Comparison of ENCODE assay signal across 24 mouse cellular contexts in genomic region chr9:43241291-43241690, GRCm38 (mm10). TPM values are rescaled to one million over a fixed set of nuclear protein-coding genes. Genes with fewer than 3 reads are reported as not detected.
DNase-seq lines count a peak whose midpoint lies in the region; ATAC-seq and TF ChIP-seq lines count a peak whose summit lies in the region.
"Had no signal": no experiment of that assay in that cellular context is flagged by ENCODE, and none has a peak within 500 bp of the region (broad histone marks: within the 10 kb centered on the region; RNA-seq: fewer than 3 reads in every experiment).

No protein-coding gene starts in this region.

- no peaks in the 10 kb centered on the region for H3K27me3 ChIP-seq in limb, embryonic 14.5 days (ENCODE audit: control insufficient read depth, insufficient read depth, low read length)
- H3K27me3 ChIP-seq in liver, embryonic 16.5 days (ENCODE audit: control insufficient read depth, insufficient read depth, low read depth, low read length), result no peaks in the 10 kb centered on the region
- H3K27me3 ChIP-seq: heart, embryonic 13.5 days had no signal

- no peak overlapping the region for H3K9ac ChIP-seq in limb, embryonic 14.5 days (ENCODE audit: low read depth, low read length, severe bottlenecking)
- H3K9ac ChIP-seq in liver, embryonic 16.5 days (ENCODE audit: low read depth, low read length), result no peak overlapping the region
- H3K9ac ChIP-seq: forebrain, embryonic 13.5 days; heart, embryonic 13.5 days; hindbrain, embryonic 12.5 days; midbrain, embryonic 12.5 days; neural tube, embryonic 12.5 days had no signal

- H3K4me3 ChIP-seq in limb, embryonic 14.5 days (replicated peaks; ENCODE audit: low read length), result no peak overlapping the region
- no peak overlapping the region for H3K4me3 ChIP-seq in liver, embryonic 16.5 days (ENCODE audit: low read depth, low read length)
- H3K4me3 ChIP-seq: forebrain, embryonic 13.5 days; heart, embryonic 13.5 days; hindbrain, embryonic 12.5 days; midbrain, embryonic 12.5 days; neural tube, embryonic 12.5 days had no signal

- peaks cover 5% of the 10 kb centered on the region for H3K36me3 ChIP-seq in limb, embryonic 14.5 days (ENCODE audit: control insufficient read depth, insufficient read depth, low read length)
- H3K36me3 ChIP-seq in liver, embryonic 16.5 days (ENCODE audit: control insufficient read depth, insufficient read depth), result no peaks in the 10 kb centered on the region
- H3K36me3 ChIP-seq: hindbrain, embryonic 12.5 days; midbrain, embryonic 12.5 days; neural tube, embryonic 12.5 days had no signal

- no peaks in the 10 kb centered on the region for H3K9me3 ChIP-seq in limb, embryonic 14.5 days (ENCODE audit: control insufficient read depth, low read length)
- H3K9me3 ChIP-seq in liver, embryonic 16.5 days (replicated peaks; ENCODE audit: control insufficient read depth, low read length), result no peaks in the 10 kb centered on the region
- H3K9me3 ChIP-seq: forebrain, embryonic 13.5 days; heart, embryonic 13.5 days; hindbrain, embryonic 12.5 days; midbrain, embryonic 12.5 days; neural tube, embryonic 12.5 days had no signal

- DNase-seq in heart, adult 11 months, result peak; percentile 93
- DNase-seq in heart, adult 8-10 months (ENCODE audit: low spot score), result no peak
- peak; percentile 53 for DNase-seq in NIH3T3 (ENCODE audit: low read depth)
- DNase-seq in limb, embryonic 14.5 days (ENCODE audit: low spot score), result no peak
- DNase-seq in right cerebral cortex, postnatal 4 days, result no peak
- no peak for DNase-seq in lung, postnatal 10 days
- DNase-seq in thymus, postnatal 14 days, result no peak
- DNase-seq: adrenal gland, postnatal 14 days; cerebellum, adult 8-10 months; cerebellum, postnatal 36 days; heart, postnatal 14 days; kidney, postnatal 25 days; lung, adult 2 months; retina, postnatal 1 day; thymus, postnatal 25 days had no signal

- H3K4me2 ChIP-seq in limb, embryonic 14.5 days (replicated peaks; ENCODE audit: low read depth, low read length, severe bottlenecking), result no peak overlapping the region
- no peak overlapping the region; the same call in 1 of the 2 replicates for H3K4me2 ChIP-seq in liver, embryonic 16.5 days (ENCODE audit: low read depth, low read length)
- H3K4me2 ChIP-seq: forebrain, embryonic 13.5 days; hindbrain, embryonic 12.5 days; midbrain, embryonic 12.5 days; neural tube, embryonic 12.5 days had no signal

- no peak for ATAC-seq in limb, embryonic 14.5 days (ENCODE audit: low FRiP score, low read depth)
- no peak for ATAC-seq in liver, embryonic 16.5 days (ENCODE audit: low read depth)
- ATAC-seq: forebrain, embryonic 13.5 days; intestine, postnatal 0 days had no signal

- peaks cover 30% of the 10 kb centered on the region for H3K4me1 ChIP-seq in limb, embryonic 14.5 days (ENCODE audit: control insufficient read depth, insufficient read depth, low read length)
- H3K4me1 ChIP-seq in liver, embryonic 16.5 days (ENCODE audit: control insufficient read depth, low read depth, low read length), result peaks cover 74% of the 10 kb centered on the region

- 45% methylated on average over 4 of the region's 4 CpGs for WGBS in limb, embryonic 14.5 days
- WGBS in liver, embryonic 16.5 days (ENCODE audit: insufficient replicate concordance), result 31% methylated on average over 4 of the region's 4 CpGs

- TF ChIP-seq POLR2A in limb, embryonic 14.5 days (IDR thresholded peaks at IDR 0.05; ENCODE audit: borderline replicate concordance, extremely low read depth, insufficient read depth, insufficient read length), result no peak

- 0 out of 2 replicates have a peak overlapping the region, but pooled peaks have one; percentile 2 for H3K27ac ChIP-seq in limb, embryonic 14.5 days (replicated peaks; ENCODE audit: low read depth, low read length)
- peak overlapping the region; percentile 66 for H3K27ac ChIP-seq in liver, embryonic 16.5 days (ENCODE audit: low read length)
- H3K27ac ChIP-seq: forebrain, embryonic 13.5 days; midbrain, embryonic 12.5 days; neural tube, embryonic 12.5 days had no signal

RNA-seq across cellular contexts. Expression of gene Oaf, which starts 1.6 kb away (rescaled TPM):
- total RNA-seq in heart, adult 8-10 months (2022), result 10 to 100 TPM in 1 of 4 experiments, 1 to 10 TPM in 3; 8.9 to 10.2 (median 9.0) TPM
- 149 and 154 TPM in 2 replicates for polyA plus RNA-seq in limb, embryonic 14.5 days (2012; rRNA removed)
- 145 and 172 TPM in 2 replicates for polyA plus RNA-seq in limb, embryonic 14.5 days (2014; fragmentation: Nextera tagmentation; extraction: Ambion mirVana)
- 24.4 and 29.0 TPM in 2 replicates for polyA plus RNA-seq in liver, embryonic 16.5 days (2015; fragmentation: Nextera tagmentation; extraction: Ambion mirVana)

RNA-seq across cellular contexts. Expression of gene Pou2f3, which starts 31.1 kb away (rescaled TPM):
- total RNA-seq in heart, adult 8-10 months (2022), result not detected
- polyA plus RNA-seq in limb, embryonic 14.5 days (2012; rRNA removed), result 6.5 and 6.9 TPM in 2 replicates
- 5.2 and 7.9 TPM in 2 replicates for polyA plus RNA-seq in limb, embryonic 14.5 days (2014; fragmentation: Nextera tagmentation; extraction: Ambion mirVana)
- polyA plus RNA-seq in liver, embryonic 16.5 days (2015; fragmentation: Nextera tagmentation; extraction: Ambion mirVana), result 0.07 TPM in 1 of 2 replicates, not detected in the other
- total RNA-seq: adrenal gland, postnatal 14 days; gastrocnemius, adult 8-10 months; heart, postnatal 14 days; megakaryocyte, adult 5-6 weeks had no signal
- polyA plus RNA-seq: forebrain, embryonic 13.5 days; heart, embryonic 13.5 days; hindbrain, embryonic 12.5 days; midbrain, embryonic 12.5 days; neural tube, embryonic 12.5 days had no signal

Comparison
In these comparisons a context has a peak if more than half of its experiments do, and no peak if none do; other contexts are left out.
1. DNase-seq: peak in heart, adult 11 months (single experiment) and NIH3T3 (single experiment); none in heart, adult 8-10 months (single experiment), limb, embryonic 14.5 days (single experiment), right cerebral cortex, postnatal 4 days (single experiment), lung, postnatal 10 days (single experiment) and thymus, postnatal 14 days (single experiment).